Mouse (Mus musculus) urinary bladder, adult 2 months (tissue): ENCODE results near the gene Zfp563. TPM values are rescaled to one million over a fixed set of nuclear protein-coding genes. Genes with fewer than 3 reads are reported as not detected.

Source experiments
- DNase-seq: peaks from one replicate; pipeline ENCODE4 v3.0.0; 2022; ENCODE audit warnings: low spot score
- polyA plus RNA-seq: library from polyadenylated mRNA; depleted of rRNA; stranded (reverse); fragments of >200 nt; gene quantifications from 2 replicates; pipeline ENCODE4 v1.2.3, GENCODE M21; 2012; rRNA removed

Gene Zfp563
- polyA plus RNA-seq, result 4.7 and 5.5 TPM in 2 replicates

DNA sequence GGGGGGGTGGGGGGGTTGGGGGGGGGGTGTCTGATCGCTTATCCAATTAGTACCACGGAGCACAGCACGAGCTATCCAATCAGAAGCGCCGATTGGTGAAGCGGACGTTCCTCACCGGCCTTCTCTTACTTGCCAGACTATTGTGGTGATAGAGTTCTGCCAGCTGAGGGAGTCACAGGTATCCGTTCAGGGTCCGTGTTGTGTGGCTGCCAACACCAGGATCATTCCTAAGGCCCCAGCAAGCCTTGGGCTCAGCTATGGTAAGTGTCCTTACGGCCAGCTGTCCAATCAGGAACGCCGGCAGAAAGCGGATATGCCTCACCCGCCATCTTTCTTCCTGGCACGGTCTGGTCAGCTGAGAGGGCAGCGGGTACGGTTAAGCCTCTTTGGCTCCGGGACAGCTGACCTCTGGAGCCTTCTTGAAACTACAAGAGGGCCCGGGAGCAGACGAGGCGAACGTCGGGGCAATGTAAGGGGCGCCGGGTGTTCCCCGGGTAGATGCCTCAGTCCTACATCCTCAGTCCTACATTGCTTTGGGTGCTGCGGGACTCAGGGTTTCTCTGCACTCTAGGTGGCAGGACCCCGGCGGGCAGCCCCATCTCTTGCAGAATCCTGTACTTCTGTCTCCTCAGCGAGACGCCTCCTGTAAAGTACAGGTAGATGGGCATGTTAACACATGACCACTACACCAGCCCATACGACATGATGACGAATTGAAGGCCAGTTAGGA, at the start of gene Zfp563:
Gene Zfp563, plus strand, starts transcription at position 91 of the 730 bp plus-strand sequence.
- peak; percentile 92 for DNase-seq

- DNase-seq, result no peak
Measured at GRCm38 (mm10) chr17:33058791-33059190, 30.3 kb upstream of the Zfp563 start.

- no peak for DNase-seq
Measured at GRCm38 (mm10) chr17:33063001-33063400, 26.1 kb upstream of the Zfp563 start.

DNA sequence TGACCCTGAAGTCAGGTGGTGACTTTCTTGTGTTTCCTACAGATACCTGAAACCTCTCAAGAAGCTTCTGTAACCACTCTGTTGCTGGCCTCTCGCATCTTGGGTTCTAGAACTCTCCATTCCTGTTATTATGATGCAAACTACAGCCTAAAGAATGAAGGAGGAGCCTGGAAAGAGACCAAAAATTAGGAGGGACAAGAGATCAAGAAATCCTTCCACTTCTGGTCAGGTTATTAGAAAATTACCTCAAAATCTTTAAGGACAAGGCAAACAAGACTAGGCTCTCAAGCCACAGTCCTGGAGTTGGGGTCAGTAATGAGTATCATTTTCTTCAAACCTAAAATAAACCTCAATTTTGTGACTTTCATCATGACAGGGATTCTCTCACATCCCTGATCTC, 21.2 kb upstream of the Zfp563 start, which contains the start of gene 4921501E09Rik:
Gene 4921501E09Rik, minus strand, starts transcription at position 101 of the 400 bp plus-strand sequence.
- DNase-seq, result no peak

DNA sequence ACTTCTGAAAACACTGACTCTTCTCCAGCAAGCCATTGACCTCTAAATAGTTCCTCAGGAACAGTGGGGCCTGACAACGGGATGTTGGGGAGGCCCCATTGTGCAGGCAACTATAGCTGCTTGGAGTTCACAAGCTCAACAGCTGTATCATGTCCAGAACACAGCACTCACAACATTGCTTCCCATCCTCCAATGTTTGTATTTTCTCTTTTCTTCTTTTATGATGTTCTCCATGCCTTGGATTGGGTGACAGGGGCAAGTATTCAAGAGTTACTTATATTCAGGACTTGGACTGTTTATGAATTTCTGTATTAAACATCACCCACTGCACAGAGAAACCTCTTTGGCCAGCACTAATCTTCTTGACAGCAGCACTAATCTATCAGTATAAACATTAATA, 2.5 kb downstream of the Zfp563 start:
- DNase-seq, result no peak

DNA sequence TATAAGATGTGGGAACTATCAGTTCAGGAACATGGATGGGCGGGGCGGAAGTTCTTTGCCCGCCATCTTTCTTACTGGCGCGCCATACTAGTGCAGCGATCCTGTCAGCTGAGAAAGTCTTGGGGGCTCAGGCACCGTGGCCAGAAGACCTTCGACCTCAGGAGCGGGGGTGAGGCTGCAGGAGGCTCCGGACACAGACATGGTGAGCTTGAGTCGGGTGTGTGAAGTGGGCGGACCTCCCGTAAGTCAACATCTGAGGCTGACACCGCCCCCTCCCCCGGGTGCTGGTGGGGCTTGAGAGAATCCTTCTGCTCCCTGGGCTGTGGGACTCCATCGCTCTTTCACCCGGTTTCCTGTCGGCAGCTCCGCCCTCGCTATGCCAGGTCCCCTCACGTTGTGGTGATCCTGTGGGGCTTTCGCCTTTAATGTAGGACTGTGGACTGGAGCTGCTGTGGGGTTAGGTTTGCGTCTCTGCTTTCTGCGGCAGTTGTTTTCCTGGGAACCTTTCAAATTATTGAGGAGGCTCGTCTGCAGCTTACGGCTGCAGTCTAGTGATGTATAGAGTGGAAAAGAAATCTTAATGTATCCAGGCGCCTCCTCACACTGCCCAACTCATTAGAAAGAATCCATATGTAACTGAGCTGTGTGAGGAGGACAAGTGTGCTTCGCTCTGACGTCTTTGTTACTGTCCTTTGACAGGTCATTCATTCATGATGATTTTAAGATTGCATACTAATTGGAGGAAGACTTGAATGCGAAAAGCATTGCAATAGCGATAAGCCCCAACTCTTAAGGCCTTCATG, 3.5 kb downstream of the Zfp563 start:
- DNase-seq, result peak; percentile 60

- DNase-seq, result no peak
Measured at GRCm38 (mm10) chr17:33097396-33097795, 8.3 kb downstream of the Zfp563 start.

GRCm38 (mm10) chr17:33124546-33124945, 35.4 kb downstream of the Zfp563 start:
- no peak for DNase-seq

DNA sequence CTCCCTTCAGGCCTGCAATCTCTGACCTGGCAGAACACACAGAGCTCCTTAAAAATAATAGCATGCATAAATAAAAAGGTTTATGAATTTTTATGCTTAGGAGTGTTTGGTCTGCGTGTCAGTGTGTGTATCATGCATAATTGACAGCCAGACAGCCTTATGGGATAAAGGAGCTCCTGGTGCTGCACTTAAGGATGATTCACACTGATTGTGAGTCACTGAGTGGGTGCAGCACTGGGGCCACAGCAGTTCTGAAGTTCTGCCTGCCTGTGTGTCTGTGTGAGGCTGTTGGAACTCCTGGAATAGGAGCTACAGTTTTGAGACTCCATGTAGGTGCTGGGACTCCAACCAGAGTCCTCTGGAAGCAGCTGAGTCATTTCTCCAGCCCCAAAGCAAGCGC, 37.1 kb downstream of the Zfp563 start:
- no peak for DNase-seq

DNA sequence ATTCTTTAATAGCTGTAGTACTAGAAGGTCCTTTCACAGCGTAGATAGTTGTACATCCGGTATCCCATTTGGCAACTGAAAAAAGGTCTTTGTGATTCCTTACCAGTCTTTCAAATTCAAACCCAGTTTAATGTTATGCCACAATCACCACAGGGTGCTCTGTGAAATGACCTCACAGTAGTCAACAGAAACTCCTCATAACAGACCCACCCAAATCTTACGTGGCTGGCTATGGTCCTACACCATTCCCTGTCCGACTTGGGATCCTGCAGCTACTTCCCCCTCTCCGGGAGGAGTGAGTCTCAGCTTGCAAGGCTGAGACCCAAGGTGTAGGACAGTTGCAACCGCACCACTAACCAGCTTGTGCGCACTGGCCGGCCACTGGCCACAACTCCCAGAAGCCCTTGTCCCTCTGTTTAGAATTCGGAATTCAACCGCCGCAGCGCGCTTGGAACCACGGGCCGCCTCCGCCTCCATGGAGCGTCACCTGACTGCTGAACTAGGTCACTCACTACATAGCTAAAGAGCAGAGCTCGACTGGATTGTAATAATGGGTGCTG, 50.2 kb downstream of the Zfp563 start, which contains the start of gene Morc2b:
Gene Morc2b, minus strand, starts transcription at position 423 of the 560 bp plus-strand sequence.
- DNase-seq, result no peak

Other genes starting within 250 kb of the Zfp563 start
- gene Zfp870, start 197.7 kb upstream of the Zfp563 start, polyA plus RNA-seq, result 3.6 and 4.8 TPM in 2 replicates
- gene Cyp4f14, start 172.0 kb upstream of the Zfp563 start, polyA plus RNA-seq, result 0.10 and 0.12 TPM in 2 replicates
- 66.3 and 73.1 TPM in 2 replicates for gene Cyp4f13, start 141.9 kb upstream of the Zfp563 start, polyA plus RNA-seq
- 5.3 and 6.5 TPM in 2 replicates for gene Zfp472, start 123.5 kb upstream of the Zfp563 start, polyA plus RNA-seq
- 8.0 and 8.6 TPM in 2 replicates for gene Zfp952, start 96.2 kb upstream of the Zfp563 start, polyA plus RNA-seq
- 4.9 and 5.1 TPM in 2 replicates for gene Zfp763, start 55.9 kb upstream of the Zfp563 start, polyA plus RNA-seq
- not detected in 2 replicates for gene 4921501E09Rik, start 21.3 kb upstream of the Zfp563 start, polyA plus RNA-seq
- 0.04 and 0.07 TPM in 2 replicates for gene Morc2b, start 50.4 kb downstream of the Zfp563 start, polyA plus RNA-seq
- not detected in 2 replicates for gene Olfr55, start 79.1 kb downstream of the Zfp563 start, polyA plus RNA-seq
- gene Olfr239, start 102.0 kb downstream of the Zfp563 start, polyA plus RNA-seq, result not detected in 2 replicates
- gene Olfr1564, start 132.4 kb downstream of the Zfp563 start, polyA plus RNA-seq, result 0.09 and 0.22 TPM in 2 replicates
- gene Zfp955a, start 165.8 kb downstream of the Zfp563 start, polyA plus RNA-seq, result 6.7 and 7.1 TPM in 2 replicates
- gene Olfr63, start 175.4 kb downstream of the Zfp563 start, polyA plus RNA-seq, result not detected in 2 replicates
- 5.5 and 6.4 TPM in 2 replicates for gene Zfp955b, start 200.2 kb downstream of the Zfp563 start, polyA plus RNA-seq